Mouse (Mus musculus): ENCODE data around the gene Kit. TPM values are rescaled to one million over a fixed set of nuclear protein-coding genes. Genes with fewer than 3 reads are reported as not detected.

Kit gene
- total RNA-seq, 2 experiments from 2014 or later, result 8.1 to 11.3 TPM

DNA sequence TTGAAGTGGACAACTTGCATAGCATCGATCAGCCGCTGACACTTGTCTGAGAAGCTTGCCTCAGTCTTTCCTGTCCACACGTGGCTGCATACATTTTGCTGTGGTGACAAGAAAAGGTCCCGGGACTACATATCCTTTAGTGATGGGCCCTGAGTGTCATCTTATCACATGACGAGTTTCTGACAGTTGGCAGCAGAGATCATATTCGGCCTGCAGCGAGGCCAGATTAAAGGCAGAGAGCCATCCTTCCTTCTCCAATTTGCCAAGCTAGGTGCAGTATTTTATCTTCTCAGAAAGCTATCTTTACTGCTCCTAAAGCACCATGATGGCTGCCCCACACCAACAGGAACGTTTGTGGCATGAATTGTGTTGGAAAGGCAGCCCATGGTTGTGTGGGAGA, 127.4 kb downstream of the Kit start:
- no peak for DNase-seq
- intact Hi-C loops (cut with DNase I), result no loop called here

DNA sequence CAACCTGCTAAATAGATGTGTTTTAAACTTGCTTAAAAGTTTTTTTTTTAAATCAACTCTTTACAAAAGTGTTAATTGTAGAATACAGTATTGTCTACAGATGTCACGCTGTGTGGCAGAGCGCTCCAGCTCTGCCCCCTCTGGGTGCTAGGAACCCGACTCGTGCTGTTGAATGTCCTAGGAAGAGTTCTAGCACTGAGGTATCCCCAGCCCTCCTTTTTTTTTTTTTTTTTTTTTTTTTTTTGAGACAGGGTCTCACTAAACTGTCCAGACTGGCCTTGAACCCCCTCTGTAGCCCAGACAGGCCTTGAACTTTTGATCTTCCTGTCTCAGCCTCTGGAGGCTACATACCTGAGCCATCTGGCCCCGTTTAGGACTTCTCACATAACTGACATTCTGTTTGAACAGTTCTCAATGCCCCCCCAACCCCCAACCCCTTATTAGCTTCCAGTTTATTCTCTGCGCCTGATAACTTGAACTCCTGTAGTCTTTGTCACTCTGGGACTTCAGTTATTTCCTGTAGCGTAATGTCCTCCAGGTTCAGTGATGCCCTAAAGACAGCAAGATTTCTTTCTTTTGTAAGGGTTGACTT, 130.0 kb downstream of the Kit start:
- no peak for DNase-seq
- intact Hi-C loops (cut with DNase I), result no loop called here

DNA sequence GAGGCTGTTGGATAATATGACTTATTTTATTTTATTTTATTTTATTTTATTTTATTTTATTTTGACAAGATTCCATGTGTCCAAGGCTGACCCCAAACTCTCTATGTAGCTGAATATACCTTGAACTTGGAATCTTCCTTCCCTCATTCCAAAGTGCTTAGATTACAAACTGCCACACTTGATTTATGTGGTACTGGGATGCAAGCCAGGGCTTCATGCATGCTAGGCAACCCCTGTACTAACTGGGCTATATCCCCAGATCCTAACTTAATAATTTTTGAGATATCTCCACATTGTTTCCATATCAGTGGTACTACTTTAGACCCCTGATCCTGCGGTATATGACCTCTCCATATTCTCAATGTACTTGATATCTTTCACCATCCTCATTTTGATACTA, 130.7 kb downstream of the Kit start:
- intact Hi-C loops (cut with DNase I), result no loop called here
- no peak for DNase-seq
